Mouse (Mus musculus) left cerebral cortex, postnatal 25 days (tissue): ENCODE data around the gene Gstp1. TPM values are rescaled to one million over a fixed set of nuclear protein-coding genes. Genes with fewer than 3 reads are reported as not detected.

Experiments used
- DNase-seq, 2 experiments: peaks; one replicate each; pipeline ENCODE4 v3.0.0; 2022; ENCODE audit warnings: low spot score in 2 of 2, mixed read lengths in 1 of 2
- intact Hi-C: fragments of 180-260 bp; cut with DNase I; formaldehyde crosslinking; loops from one replicate; pipeline ENCODE4 v1.15.1; 2025
- total RNA-seq, 2 experiments: library from RNA; stranded (reverse); gene quantifications; 2 replicates each; pipeline ENCODE4 v1.2.3; 2021

The Gstp1 gene
- total RNA-seq, 2 experiments from 2014 or later = 266 to 294 TPM

DNA sequence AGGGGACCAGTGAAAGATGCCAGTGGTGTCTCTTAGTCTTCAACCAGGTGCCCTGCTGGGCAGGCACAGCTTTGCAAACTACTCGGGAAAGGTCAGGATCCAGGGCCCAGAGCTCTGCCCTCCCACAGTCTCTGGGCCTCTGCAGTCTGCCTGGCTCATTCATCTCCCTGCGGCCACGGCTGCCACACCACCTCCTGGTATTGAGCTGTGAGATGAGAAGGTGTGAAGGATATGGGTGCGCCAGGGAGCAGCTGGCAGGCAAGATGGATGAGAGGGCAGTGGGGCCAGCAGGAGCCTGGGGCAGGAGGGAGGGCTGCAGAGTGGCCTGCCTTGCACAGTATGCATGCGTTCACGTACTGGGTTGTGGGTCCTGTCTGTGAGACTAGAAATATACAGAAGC lies 47.0 kb downstream of the Gstp1 start:
- DNase-seq = no peak
- intact Hi-C loops = no loop called here

DNA sequence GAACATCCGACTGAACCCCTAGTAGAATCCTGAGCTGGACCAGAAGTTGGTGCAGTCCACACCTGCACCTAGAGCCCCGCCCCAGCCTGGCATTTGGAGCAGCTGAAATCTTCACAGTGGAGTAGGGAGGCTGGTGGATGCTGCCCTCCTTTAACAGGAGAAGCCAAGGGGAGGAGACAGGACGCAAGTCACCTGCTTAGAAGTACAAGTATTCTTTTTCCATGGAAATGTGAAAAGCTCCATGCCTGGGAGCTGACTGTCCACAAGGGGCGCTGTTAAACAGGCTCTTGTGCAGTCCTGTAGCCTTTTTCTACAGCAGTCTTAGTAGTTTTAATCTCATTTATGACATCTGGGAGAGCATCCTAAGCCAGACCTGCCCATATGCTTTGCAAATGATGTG lies 49.0 kb downstream of the Gstp1 start:
- intact Hi-C loops = no loop called here
- DNase-seq = no peak

- no peak for DNase-seq
- intact Hi-C loops = no loop called here
Observed at GRCm38 (mm10) chr19:3988066-3988465, 49.7 kb downstream of the Gstp1 start.

GRCm38 (mm10) chr19:3986334-3986733 lies 51.5 kb downstream of the Gstp1 start, which contains the start of gene Acy3:
Gene Acy3 (plus strand): TSS chr19:3986570.
- peak; percentile 45 to 61 for DNase-seq
- intact Hi-C loops = no loop called here

Other genes with a start within 250 kb of the Gstp1 start
- 10 to 100 TPM; 82.8 to 93.7 TPM for gene Chka, start 186.2 kb downstream of the Gstp1 start, total RNA-seq
- 10 to 100 TPM; 15.3 to 16.4 TPM for gene Tcirg1, start 130.9 kb downstream of the Gstp1 start, total RNA-seq
- gene Ndufs8, start 125.2 kb downstream of the Gstp1 start, total RNA-seq = 100 to 1,000 TPM; 124 to 137 TPM
- gene Aldh3b1, start 108.2 kb downstream of the Gstp1 start, total RNA-seq = 1 to 10 TPM; 2.2 to 2.4 TPM
- 10 to 100 TPM; 14.1 to 16.1 TPM for gene Unc93b1, start 102.8 kb downstream of the Gstp1 start, total RNA-seq
- under 1 TPM in 1 of 2 experiments, not detected in 1; 0.11 TPM for gene Aldh3b3, start 79.3 kb downstream of the Gstp1 start, total RNA-seq
- gene Aldh3b2, start 65.7 kb downstream of the Gstp1 start, total RNA-seq = 1 to 10 TPM; 1.7 to 2.1 TPM
- 1 to 10 TPM; 3.2 to 3.4 TPM for gene Acy3, start 51.4 kb downstream of the Gstp1 start, total RNA-seq
- not detected for gene Tbx10, start 45.2 kb downstream of the Gstp1 start, total RNA-seq
- gene Nudt8, start 37.4 kb downstream of the Gstp1 start, total RNA-seq = 1 to 10 TPM; 7.0 to 7.3 TPM
- gene Gm49405, start 37.4 kb downstream of the Gstp1 start, total RNA-seq = 1 to 10 TPM; 1.1 to 1.6 TPM
- 1 to 10 TPM; 4.4 to 5.1 TPM for gene Doc2g, start 34.7 kb downstream of the Gstp1 start, total RNA-seq
- 100 to 1,000 TPM; 221 to 241 TPM for gene Ndufv1, start 25.2 kb downstream of the Gstp1 start, total RNA-seq
- gene Gstp2, start 8.0 kb upstream of the Gstp1 start, total RNA-seq = 10 to 100 TPM; 30.7 to 33.1 TPM
- gene Gstp3, start 21.6 kb upstream of the Gstp1 start, total RNA-seq = not detected
- not detected for gene Cabp2, start 43.6 kb upstream of the Gstp1 start, total RNA-seq
- gene Cdk2ap2, start 59.2 kb upstream of the Gstp1 start, total RNA-seq = 10 to 100 TPM; 31.8 to 35.3 TPM
- gene Pitpnm1, start 62.0 kb upstream of the Gstp1 start, total RNA-seq = 100 to 1,000 TPM; 208 to 215 TPM
- 100 to 1,000 TPM; 116 to 118 TPM for gene Aip, start 87.9 kb upstream of the Gstp1 start, total RNA-seq
- not detected for gene Gpr152, start 101.8 kb upstream of the Gstp1 start, total RNA-seq
- not detected for gene Cabp4, start 106.0 kb upstream of the Gstp1 start, total RNA-seq
- 10 to 100 TPM; 75.6 to 82.8 TPM for gene Coro1b, start 110.6 kb upstream of the Gstp1 start, total RNA-seq
- 1 to 10 TPM; 1.1 to 2.0 TPM for gene Ptprcap, start 115.6 kb upstream of the Gstp1 start, total RNA-seq
- gene Rps6kb2, start 125.4 kb upstream of the Gstp1 start, total RNA-seq = 10 to 100 TPM; 28.5 to 32.0 TPM
- 1 to 10 TPM; 6.6 to 8.7 TPM for gene Carns1, start 137.5 kb upstream of the Gstp1 start, total RNA-seq
- 1 to 10 TPM; 1.3 to 2.0 TPM for gene Tbc1d10c, start 153.3 kb upstream of the Gstp1 start, total RNA-seq
- 100 to 1,000 TPM; 318 to 320 TPM for gene Ppp1ca, start 154.1 kb upstream of the Gstp1 start, total RNA-seq
- 1 to 10 TPM; 6.9 to 8.0 TPM for gene Rad9a, start 163.7 kb upstream of the Gstp1 start, total RNA-seq
- gene Clcf1, start 176.3 kb upstream of the Gstp1 start, total RNA-seq = 1 to 10 TPM in 1 of 2 experiments, under 1 TPM in 1; 0.96 to 1.2 TPM
- not detected for gene AC109138.7, start 176.4 kb upstream of the Gstp1 start, total RNA-seq
- gene Pold4, start 193.9 kb upstream of the Gstp1 start, total RNA-seq = 10 to 100 TPM; 14.0 to 18.6 TPM
- gene Ssh3, start 231.2 kb upstream of the Gstp1 start, total RNA-seq = 10 to 100 TPM; 52.3 to 58.2 TPM
- gene Ankrd13d, start 245.2 kb upstream of the Gstp1 start, total RNA-seq = 10 to 100 TPM; 70.0 to 76.6 TPM